Mouse (Mus musculus): ENCODE data around the gene Plce1. TPM values are rescaled to one million over a fixed set of nuclear protein-coding genes. Genes with fewer than 3 reads are reported as not detected.
"Not testable (repeated sequence)": the region's sequence is repeated elsewhere in the genome, so short reads cannot be mapped to it uniquely, and the experiment has no call there.

The Plce1 gene
- polyA plus RNA-seq, 1 experiment from 2014 or later = 9.2 TPM

- H3K4me3 ChIP-seq (ENCODE audit: low read depth, low read length) = no peak overlapping the region
- WGBS = 81% methylated on average over 3 of the region's 3 CpGs
- H3K9me3 ChIP-seq (ENCODE audit: control insufficient read depth, low read depth, low read length) = no peaks in the 10 kb centered on the region
- no peaks in the 10 kb centered on the region for H3K4me1 ChIP-seq (ENCODE audit: control insufficient read depth, insufficient read depth, low read length)
- H3K4me2 ChIP-seq (replicated peaks; ENCODE audit: low read depth, low read length) = no peak overlapping the region
- H3K36me3 ChIP-seq (ENCODE audit: control insufficient read depth, insufficient read depth, low read length) = no peaks in the 10 kb centered on the region
- no peak for ATAC-seq (ENCODE audit: insufficient number of reproducible peaks, insufficient read depth, low FRiP score, low read depth)
- H3K27ac ChIP-seq (ENCODE audit: low read length) = no peak overlapping the region
- no peaks in the 10 kb centered on the region for H3K27me3 ChIP-seq (ENCODE audit: control insufficient read depth, insufficient read depth, low read length)
- H3K9ac ChIP-seq (replicated peaks; ENCODE audit: low read depth, low read length) = no peak overlapping the region
These were observed 158.1 kb downstream of the Plce1 start for GRCm38 (mm10) chr19:38639050-38639449.

- H3K4me3 ChIP-seq (ENCODE audit: low read depth, low read length) = no peak overlapping the region
- H3K27ac ChIP-seq (ENCODE audit: low read length) = no peak overlapping the region
- no peak for ATAC-seq (ENCODE audit: insufficient number of reproducible peaks, insufficient read depth, low FRiP score, low read depth)
- H3K27me3 ChIP-seq (ENCODE audit: control insufficient read depth, insufficient read depth, low read length) = no peaks in the 10 kb centered on the region
- 55% methylated on average over 3 of the region's 3 CpGs for WGBS
- H3K4me1 ChIP-seq (ENCODE audit: control insufficient read depth, insufficient read depth, low read length) = no peaks in the 10 kb centered on the region
- H3K36me3 ChIP-seq (ENCODE audit: control insufficient read depth, insufficient read depth, low read length) = no peaks in the 10 kb centered on the region
- no peaks in the 10 kb centered on the region for H3K9me3 ChIP-seq (ENCODE audit: control insufficient read depth, low read depth, low read length)
- H3K4me2 ChIP-seq (replicated peaks; ENCODE audit: low read depth, low read length) = no peak overlapping the region
- no peak overlapping the region for H3K9ac ChIP-seq (replicated peaks; ENCODE audit: low read depth, low read length)
These were observed 158.9 kb downstream of the Plce1 start for GRCm38 (mm10) chr19:38639805-38640204.

- H3K36me3 ChIP-seq (ENCODE audit: control insufficient read depth, insufficient read depth, low read length) = not testable (repeated sequence)
- WGBS = 73% methylated on average over 1 of the region's 1 CpGs
These were observed 161.6 kb downstream of the Plce1 start for GRCm38 (mm10) chr19:38642515-38642914.

GRCm38 (mm10) chr19:38644871-38645595 lies 164.1 kb downstream of the Plce1 start:
- Histone ChIP-seq H3K9me3 (ENCODE audit: control insufficient read depth, low read depth, low read length) (no peaks in the 10 kb centered on the region), H3K4me3 (ENCODE audit: low read depth, low read length) (no peak overlapping the region), H3K4me2 (replicated peaks; ENCODE audit: low read depth, low read length) (no peak overlapping the region), H3K9ac (replicated peaks; ENCODE audit: low read depth, low read length) (no peak overlapping the region), H3K27me3 (ENCODE audit: control insufficient read depth, insufficient read depth, low read length) (no peaks in the 10 kb centered on the region), H3K36me3 (ENCODE audit: control insufficient read depth, insufficient read depth, low read length) (no peaks in the 10 kb centered on the region), H3K27ac (ENCODE audit: low read length) (no peak overlapping the region), H3K4me1 (ENCODE audit: control insufficient read depth, insufficient read depth, low read length) (no peaks in the 10 kb centered on the region)
- WGBS = 17% methylated on average over 6 of the region's 6 CpGs
- no peak; the same call in none of the 2 replicates for ATAC-seq (ENCODE audit: insufficient number of reproducible peaks, insufficient read depth, low FRiP score, low read depth)

More at GRCm38 (mm10) chr19:38642515-38642914, 161.6 kb downstream of the Plce1 start:
- not testable (repeated sequence) for H3K4me3 ChIP-seq (ENCODE audit: low read depth, low read length); H3K9ac ChIP-seq (replicated peaks; ENCODE audit: low read depth, low read length); H3K4me2 ChIP-seq (replicated peaks; ENCODE audit: low read depth, low read length); H3K4me1 ChIP-seq (ENCODE audit: control insufficient read depth, insufficient read depth, low read length); ATAC-seq (ENCODE audit: insufficient number of reproducible peaks, insufficient read depth, low FRiP score, low read depth); H3K27me3 ChIP-seq (ENCODE audit: control insufficient read depth, insufficient read depth, low read length); H3K27ac ChIP-seq (ENCODE audit: low read length); H3K9me3 ChIP-seq (ENCODE audit: control insufficient read depth, low read depth, low read length)

GRCm38 (mm10) chr19:38657980-38658379 lies 177.1 kb downstream of the Plce1 start:
- no peaks in the 10 kb centered on the region for H3K27me3 ChIP-seq (ENCODE audit: control insufficient read depth, insufficient read depth, low read length)
- peaks cover 7% of the 10 kb centered on the region; the same call in 1 of the 2 replicates for H3K4me1 ChIP-seq (ENCODE audit: control insufficient read depth, insufficient read depth, low read length)
- WGBS = 58% methylated on average over 13 of the region's 13 CpGs

GRCm38 (mm10) chr19:38665398-38665797 lies 184.5 kb downstream of the Plce1 start:
- 88% methylated on average over 1 of the region's 1 CpGs for WGBS
- no peak overlapping the region for H3K4me3 ChIP-seq (ENCODE audit: low read depth, low read length)
- no peaks in the 10 kb centered on the region for H3K4me1 ChIP-seq (ENCODE audit: control insufficient read depth, insufficient read depth, low read length)
- no peak overlapping the region for H3K9ac ChIP-seq (replicated peaks; ENCODE audit: low read depth, low read length)
- ATAC-seq (ENCODE audit: insufficient number of reproducible peaks, insufficient read depth, low FRiP score, low read depth) = no peak
- H3K9me3 ChIP-seq (ENCODE audit: control insufficient read depth, low read depth, low read length) = no peaks in the 10 kb centered on the region
- no peak overlapping the region for H3K27ac ChIP-seq (ENCODE audit: low read length)
- H3K27me3 ChIP-seq (ENCODE audit: control insufficient read depth, insufficient read depth, low read length) = no peaks in the 10 kb centered on the region
- no peak overlapping the region for H3K4me2 ChIP-seq (replicated peaks; ENCODE audit: low read depth, low read length)
- H3K36me3 ChIP-seq (ENCODE audit: control insufficient read depth, insufficient read depth, low read length) = no peaks in the 10 kb centered on the region

More at GRCm38 (mm10) chr19:38657980-38658379, 177.1 kb downstream of the Plce1 start:
- H3K36me3 ChIP-seq (ENCODE audit: control insufficient read depth, insufficient read depth, low read length) = no peaks in the 10 kb centered on the region; the same call in 1 of the 2 replicates
- H3K9ac ChIP-seq (replicated peaks; ENCODE audit: low read depth, low read length) = no peak overlapping the region
- ATAC-seq (ENCODE audit: insufficient number of reproducible peaks, insufficient read depth, low FRiP score, low read depth) = no peak
- no peak overlapping the region for H3K27ac ChIP-seq (ENCODE audit: low read length)
- H3K4me3 ChIP-seq (ENCODE audit: low read depth, low read length) = no peak overlapping the region
- H3K9me3 ChIP-seq (ENCODE audit: control insufficient read depth, low read depth, low read length) = peaks cover 3% of the 10 kb centered on the region; the same call in 1 of the 2 replicates
- no peak overlapping the region for H3K4me2 ChIP-seq (replicated peaks; ENCODE audit: low read depth, low read length)

- Histone ChIP-seq H3K4me3 (ENCODE audit: low read depth, low read length) (no peak overlapping the region), H3K9me3 (ENCODE audit: control insufficient read depth, low read depth, low read length) (no peaks in the 10 kb centered on the region), H3K9ac (replicated peaks; ENCODE audit: low read depth, low read length) (no peak overlapping the region), H3K4me1 (ENCODE audit: control insufficient read depth, insufficient read depth, low read length) (no peaks in the 10 kb centered on the region), H3K27ac (ENCODE audit: low read length) (no peak overlapping the region), H3K27me3 (ENCODE audit: control insufficient read depth, insufficient read depth, low read length) (no peaks in the 10 kb centered on the region), H3K4me2 (replicated peaks; ENCODE audit: low read depth, low read length) (no peak overlapping the region), H3K36me3 (ENCODE audit: control insufficient read depth, insufficient read depth, low read length) (no peaks in the 10 kb centered on the region)
- ATAC-seq (ENCODE audit: insufficient number of reproducible peaks, insufficient read depth, low FRiP score, low read depth) = no peak
- 79% methylated on average over 7 of the region's 7 CpGs for WGBS
These were observed 191.2 kb downstream of the Plce1 start for GRCm38 (mm10) chr19:38672015-38672600.

GRCm38 (mm10) chr19:38673936-38674335 lies 193.0 kb downstream of the Plce1 start:
- no peak overlapping the region for H3K4me2 ChIP-seq (replicated peaks; ENCODE audit: low read depth, low read length)
- H3K4me1 ChIP-seq (ENCODE audit: control insufficient read depth, insufficient read depth, low read length) = no peaks in the 10 kb centered on the region
- no peak for ATAC-seq (ENCODE audit: insufficient number of reproducible peaks, insufficient read depth, low FRiP score, low read depth)
- H3K4me3 ChIP-seq (ENCODE audit: low read depth, low read length) = no peak overlapping the region
- no peaks in the 10 kb centered on the region for H3K9me3 ChIP-seq (ENCODE audit: control insufficient read depth, low read depth, low read length)
- H3K9ac ChIP-seq (replicated peaks; ENCODE audit: low read depth, low read length) = no peak overlapping the region
- 58% methylated on average over 2 of the region's 2 CpGs for WGBS
- no peaks in the 10 kb centered on the region for H3K36me3 ChIP-seq (ENCODE audit: control insufficient read depth, insufficient read depth, low read length)
- no peaks in the 10 kb centered on the region for H3K27me3 ChIP-seq (ENCODE audit: control insufficient read depth, insufficient read depth, low read length)
- H3K27ac ChIP-seq (ENCODE audit: low read length) = no peak overlapping the region

Data from stomach, embryonic 14.5 days (tissue).